Comparison of ENCODE assay signal across 23 mouse cellular contexts in genomic region chr17:47616652-47617051, GRCm38 (mm10).
"Had no signal": no experiment of that assay in that cellular context is flagged by ENCODE, and none has a peak within 500 bp of the region (broad histone marks: within the 10 kb centered on the region; RNA-seq: fewer than 3 reads in every experiment).

No protein-coding gene starts in this region.

- H3K4me2 ChIP-seq: lung, embryonic 15.5 days; midbrain, embryonic 13.5 days; neural tube, embryonic 13.5 days had no signal

- H3K4me3 ChIP-seq: layer of hippocampus, adult 2 months; left cerebral cortex, adult 2 months; lung, embryonic 15.5 days; megakaryocyte, embryonic 14.5 days; midbrain, embryonic 10.5 days; midbrain, embryonic 13.5 days; myocyte; neural tube, embryonic 13.5 days had no signal

- H3K27ac ChIP-seq: kidney, postnatal 0 days; layer of hippocampus, adult 2 months; left cerebral cortex, adult 2 months; lung, embryonic 15.5 days; midbrain, embryonic 10.5 days; midbrain, embryonic 13.5 days; neural tube, embryonic 13.5 days; stomach, postnatal 0 days had no signal

- ATAC-seq: intestine, embryonic 16.5 days; midbrain, embryonic 13.5 days; midbrain, embryonic 16.5 days had no signal

- DNase-seq: kidney, adult 18-20 months; kidney, adult 9 months; kidney, postnatal 25 days; layer of hippocampus, postnatal 36 days; lung, adult 18-20 months; lung, postnatal 10 days; lung, postnatal 36 days; retina, postnatal 1 day; thymus, adult 2 months; thymus, postnatal 14 days; thymus, postnatal 4 days had no signal

- H3K27me3 ChIP-seq: lung, embryonic 15.5 days; megakaryocyte, embryonic 14.5 days; midbrain, embryonic 13.5 days; neural tube, embryonic 13.5 days had no signal

- H3K9me3 ChIP-seq: lung, embryonic 15.5 days; megakaryocyte, embryonic 14.5 days; midbrain, embryonic 10.5 days; midbrain, embryonic 13.5 days; neural tube, embryonic 13.5 days had no signal

- H3K9ac ChIP-seq: lung, embryonic 15.5 days; midbrain, embryonic 13.5 days; neural tube, embryonic 13.5 days had no signal
